Mouse (Mus musculus) thymus, adult 18-20 months (tissue): Measurements from ENCODE around the gene Tlx2.

ENCODE experiments used
- DNase-seq, 2 experiments: peaks; one replicate each; pipeline ENCODE4 v3.0.0; 2022; ENCODE audit warnings: mixed read lengths in 2 of 2

Tlx2 gene

GRCm38 (mm10) chr6:83087926-83088260 is 17.8 kb upstream of the Tlx2 start:
- DNase-seq, result no peak

GRCm38 (mm10) chr6:83087205-83087925 is 17.3 kb upstream of the Tlx2 start:
- DNase-seq, result no peak

- no peak for DNase-seq
These were observed 16.3 kb upstream of the Tlx2 start, which contains the start of gene Lbx2 for GRCm38 (mm10) chr6:83086121-83087035. TSS of gene Lbx2 (plus strand) at chr6:83086367.

GRCm38 (mm10) chr6:83084477-83084876 is 14.4 kb upstream of the Tlx2 start:
- no peak for DNase-seq

- no peak for DNase-seq
These were observed 13.4 kb upstream of the Tlx2 start for GRCm38 (mm10) chr6:83083497-83083896.

GRCm38 (mm10) chr6:83080210-83080609 is 10.1 kb upstream of the Tlx2 start:
- no peak for DNase-seq

- peak; percentile 95 to 97 for DNase-seq
These were observed 8.3 kb upstream of the Tlx2 start for GRCm38 (mm10) chr6:83078324-83078858.

GRCm38 (mm10) chr6:83077630-83078323 is 7.7 kb upstream of the Tlx2 start, which contains the start of gene Pcgf1:
TSS of gene Pcgf1 (plus strand) at chr6:83077869.
- no peak for DNase-seq

- no peak for DNase-seq
These were observed 4.9 kb upstream of the Tlx2 start for GRCm38 (mm10) chr6:83074979-83075378.

GRCm38 (mm10) chr6:83071220-83071619 is 1.1 kb upstream of the Tlx2 start:
- DNase-seq, result no peak

- DNase-seq, result no peak
These were observed 472 bp upstream of the Tlx2 start for GRCm38 (mm10) chr6:83070311-83071219.

- no peak for DNase-seq
These were observed 426 bp downstream of the Tlx2 start for GRCm38 (mm10) chr6:83069488-83070246.

- DNase-seq, result no peak
These were observed 1.2 kb downstream of the Tlx2 start for GRCm38 (mm10) chr6:83068706-83069487.

GRCm38 (mm10) chr6:83068221-83068620 is 1.9 kb downstream of the Tlx2 start:
- no peak for DNase-seq

- DNase-seq, result no peak
These were observed 3.7 kb downstream of the Tlx2 start for GRCm38 (mm10) chr6:83066441-83066840.

- DNase-seq, result no peak
These were observed 4.1 kb downstream of the Tlx2 start for GRCm38 (mm10) chr6:83065995-83066394.

GRCm38 (mm10) chr6:83058725-83059124 is 11.4 kb downstream of the Tlx2 start:
- no peak for DNase-seq

GRCm38 (mm10) chr6:83057790-83058189 is 12.3 kb downstream of the Tlx2 start, which contains the start of gene Dqx1:
TSS of gene Dqx1 (plus strand) at chr6:83057844.
- DNase-seq, result no peak

GRCm38 (mm10) chr6:83054871-83055431 is 15.1 kb downstream of the Tlx2 start, which contains the start of gene Htra2:
TSS of gene Htra2 (minus strand) at chr6:83055273.
- DNase-seq, result peak in 1 of 2 experiments; percentile 63
